Mouse (Mus musculus) c-Kit-positive CD71-positive TER-119-negative erythroid progenitor cells, embryonic 14.5 days (primary cell): ENCODE results near the gene Nlrc5.
A peak's percentile ranks its signal among the peaks of the same experiment; 100 is the strongest.
"Not testable (repeated sequence)": the region's sequence is repeated elsewhere in the genome, so short reads cannot be mapped to it uniquely, and the experiment has no call there.

Source experiments
- DNase-seq: peaks from one replicate; pipeline ENCODE4 v3.0.0-alpha.2; 2013; ENCODE audit warnings: low read depth

Nlrc5 gene

GRCm38 (mm10) chr8:94433981-94434466 is at the start of gene Nlrc5:
Nlrc5 (plus strand) TSS chr8:94434356.
- DNase-seq, result no peak

GRCm38 (mm10) chr8:94385506-94386213 is 48.5 kb upstream of the Nlrc5 start:
- DNase-seq, result no peak

- DNase-seq, result peak; percentile 95
Observed at GRCm38 (mm10) chr8:94386214-94387026, 47.7 kb upstream of the Nlrc5 start, which contains the start of gene Herpud1. Herpud1 (plus strand) TSS chr8:94386438.

DNA sequence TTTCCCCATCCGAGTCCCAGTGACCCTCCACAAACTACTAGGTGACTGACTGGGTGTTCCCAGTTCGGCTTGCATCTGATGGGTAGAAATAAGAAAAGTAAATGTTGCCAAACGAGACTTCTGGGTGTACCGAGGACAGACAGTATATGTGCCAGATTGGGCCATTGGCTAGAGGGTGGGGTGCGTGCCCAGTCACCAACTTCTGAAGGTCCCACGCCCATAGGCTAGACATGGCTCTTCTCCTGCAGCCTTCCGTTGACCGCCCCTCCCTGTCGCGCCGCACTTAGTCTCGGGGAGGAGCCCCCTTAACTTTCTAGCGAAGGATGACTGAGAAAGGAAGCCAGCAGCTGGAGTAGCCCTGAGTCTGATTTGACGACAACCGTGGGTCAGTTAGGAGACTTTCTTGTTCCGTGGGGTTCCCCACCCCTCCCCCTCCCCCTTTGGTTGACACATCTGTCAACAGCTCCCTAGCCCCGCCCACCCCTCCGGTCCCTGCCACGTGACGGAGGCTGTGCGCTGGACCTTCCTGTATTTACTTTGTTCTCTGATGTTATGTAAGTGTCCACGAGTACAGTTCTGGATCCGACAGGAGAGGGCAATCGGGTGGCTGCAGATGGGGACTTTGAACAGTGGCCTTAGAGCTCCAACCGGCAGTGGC is 47.0 kb upstream of the Nlrc5 start:
- peak; percentile 74 for DNase-seq

GRCm38 (mm10) chr8:94387785-94388184 is 46.4 kb upstream of the Nlrc5 start:
- no peak for DNase-seq

GRCm38 (mm10) chr8:94389531-94389930 is 44.6 kb upstream of the Nlrc5 start:
- no peak for DNase-seq

DNA sequence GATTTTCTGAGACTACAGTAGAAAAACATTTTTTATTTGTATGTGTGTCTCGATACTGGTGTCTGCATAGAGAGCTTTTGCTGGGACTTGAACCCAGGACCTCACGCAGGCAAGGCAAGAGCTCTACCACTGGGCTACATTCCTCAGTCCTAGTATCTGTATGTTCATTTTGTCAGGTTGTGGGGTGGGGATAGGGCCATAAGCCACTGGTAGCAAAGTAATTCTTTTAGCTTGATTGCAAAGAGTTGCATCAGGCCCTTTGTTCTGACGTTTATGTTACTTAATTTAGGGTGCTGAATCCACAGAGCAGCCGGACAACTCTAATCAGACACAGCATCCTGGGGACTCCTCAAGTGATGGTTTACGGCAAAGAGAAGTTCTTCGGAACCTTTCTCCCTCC is 43.7 kb upstream of the Nlrc5 start:
- no peak for DNase-seq

GRCm38 (mm10) chr8:94390910-94391309 is 43.2 kb upstream of the Nlrc5 start:
- no peak for DNase-seq

DNA sequence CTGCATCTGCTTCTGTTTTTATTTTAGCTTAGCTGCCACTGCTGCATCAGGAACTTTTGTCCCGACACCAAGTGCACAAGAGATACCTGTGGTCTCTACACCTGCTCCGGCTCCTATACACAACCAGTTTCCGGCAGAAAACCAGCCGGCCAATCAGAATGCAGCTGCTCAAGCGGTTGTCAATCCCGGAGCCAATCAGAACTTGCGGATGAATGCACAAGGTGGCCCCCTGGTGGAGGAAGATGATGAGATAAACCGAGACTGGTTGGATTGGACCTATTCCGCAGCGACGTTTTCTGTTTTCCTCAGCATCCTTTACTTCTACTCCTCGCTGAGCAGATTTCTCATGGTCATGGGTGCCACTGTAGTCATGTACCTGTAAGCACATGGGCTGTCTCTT is 42.0 kb upstream of the Nlrc5 start:
- DNase-seq, result no peak

GRCm38 (mm10) chr8:94392648-94393047 is 41.5 kb upstream of the Nlrc5 start:
- DNase-seq, result no peak

- DNase-seq, result no peak
Observed at GRCm38 (mm10) chr8:94395851-94396540, 38.2 kb upstream of the Nlrc5 start.

- no peak for DNase-seq
Observed at GRCm38 (mm10) chr8:94396964-94397657, 37.0 kb upstream of the Nlrc5 start.

DNA sequence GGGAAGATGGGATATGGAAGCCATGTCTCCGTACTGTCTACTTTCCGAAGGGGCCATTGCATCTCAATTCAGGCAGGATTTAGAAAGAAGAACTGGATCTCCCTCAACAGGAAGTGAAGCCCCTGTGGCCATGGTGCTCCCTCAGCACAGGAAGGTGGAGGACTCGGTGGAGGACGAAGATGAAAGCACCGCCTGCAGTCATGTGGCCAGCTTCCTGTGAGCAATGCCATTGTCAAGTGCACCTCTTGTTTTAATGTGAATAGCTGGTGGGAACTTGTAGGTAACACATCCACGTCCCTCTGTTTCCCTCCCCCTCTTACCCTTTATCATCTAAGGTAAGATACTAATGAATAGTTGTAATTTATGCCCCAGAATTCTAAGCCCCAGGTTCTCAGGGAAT is 35.6 kb upstream of the Nlrc5 start:
- DNase-seq, result no peak

- no peak for DNase-seq
Observed at GRCm38 (mm10) chr8:94399361-94399953, 34.7 kb upstream of the Nlrc5 start.

DNA sequence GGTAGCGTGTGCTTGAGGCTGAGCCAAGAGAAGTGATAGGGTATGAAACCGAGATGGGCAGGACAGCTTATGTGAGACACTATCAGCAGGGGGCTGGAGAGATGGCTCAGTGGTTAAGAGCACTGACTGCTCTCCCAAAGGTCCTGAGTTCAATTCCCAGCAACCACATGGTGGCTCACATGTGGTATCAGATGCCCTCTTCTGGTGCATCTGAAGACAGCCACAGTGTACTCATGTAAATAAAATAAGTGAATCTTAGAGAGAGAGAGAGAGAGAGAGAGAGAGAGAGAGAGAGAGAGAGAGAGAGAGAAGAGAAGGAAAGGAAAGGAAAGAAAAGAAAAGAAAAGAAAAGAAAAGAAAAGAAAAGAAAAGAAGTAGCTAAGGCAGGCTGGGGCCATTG is 34.2 kb upstream of the Nlrc5 start:
- DNase-seq, result not testable (repeated sequence)

- no peak for DNase-seq
Observed at GRCm38 (mm10) chr8:94408443-94409080, 25.6 kb upstream of the Nlrc5 start.

DNA sequence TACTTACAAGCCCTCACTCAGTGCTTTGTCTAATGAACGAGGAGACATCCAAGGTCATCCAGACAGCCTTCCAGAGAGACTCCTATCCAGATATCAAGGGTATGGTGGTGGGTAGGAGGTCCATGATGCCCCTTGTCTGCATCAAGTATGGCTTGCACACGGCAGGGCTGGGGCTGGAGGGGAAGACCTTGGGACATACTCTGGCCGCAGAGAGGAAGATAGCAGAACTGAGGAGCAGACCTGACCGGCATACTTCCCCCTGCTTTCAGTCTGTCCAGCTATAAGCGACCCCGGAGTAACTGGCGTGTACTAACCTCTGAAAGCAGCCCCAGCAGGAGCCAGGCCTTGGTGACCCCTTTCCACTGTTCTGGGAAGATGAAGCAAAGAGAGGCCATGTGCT is 24.6 kb upstream of the Nlrc5 start:
- DNase-seq, result no peak

GRCm38 (mm10) chr8:94412518-94412917 is 21.6 kb upstream of the Nlrc5 start:
- no peak for DNase-seq

GRCm38 (mm10) chr8:94413509-94413908 is 20.6 kb upstream of the Nlrc5 start:
- DNase-seq, result no peak

DNA sequence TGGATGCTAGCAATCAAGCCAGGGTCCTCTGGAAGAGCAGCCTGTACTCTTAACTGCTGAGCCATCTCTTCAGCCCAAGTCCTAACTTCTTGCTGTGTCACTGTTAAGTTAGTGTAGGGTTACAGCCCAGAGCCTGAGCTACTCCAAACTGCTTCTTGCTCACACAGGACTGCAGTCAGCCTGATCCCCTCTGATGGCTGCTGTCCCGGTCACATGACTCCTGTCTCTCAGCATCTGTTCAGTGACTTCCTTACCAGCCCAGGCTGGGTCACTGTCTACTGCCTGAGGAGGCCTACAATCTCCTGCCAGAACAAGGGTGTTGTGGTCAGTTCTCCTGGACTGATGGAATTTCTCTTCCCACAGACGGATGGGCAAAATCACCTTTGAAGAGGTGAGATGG is 18.9 kb upstream of the Nlrc5 start:
- no peak for DNase-seq

DNA sequence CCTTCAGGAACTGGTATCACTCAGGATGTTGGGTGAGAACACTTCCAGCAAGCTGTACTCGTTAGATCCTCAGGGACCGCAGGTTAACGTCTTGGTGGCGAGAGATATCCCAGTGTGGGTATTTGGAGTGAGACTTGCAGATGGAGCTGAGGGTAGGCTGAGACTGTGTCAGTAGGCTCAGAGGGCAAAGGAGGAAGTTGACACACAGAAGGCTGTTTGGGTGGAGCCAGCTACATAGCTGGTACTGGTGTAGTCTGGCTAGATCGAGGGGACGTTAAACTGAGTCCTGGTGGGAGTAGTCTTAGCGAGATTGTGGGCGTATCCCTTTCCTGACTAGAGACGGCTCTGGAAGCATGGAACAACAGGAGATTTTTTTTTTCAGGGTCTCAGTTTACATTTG is 16.1 kb upstream of the Nlrc5 start:
- DNase-seq, result no peak
